Mouse (Mus musculus) intestine, embryonic 16.5 days (tissue): Measurements from ENCODE around the gene Dcdc2a. TPM values are rescaled to one million over a fixed set of nuclear protein-coding genes. Genes with fewer than 3 reads are reported as not detected.
A peak's percentile ranks its signal among the peaks of the same experiment; 100 is the strongest.

Experiments used
- ATAC-seq: fragments of 200-750 bp; cut with Nextera tagmentation; 2 replicates; pipeline ENCODE4 v1.8.0; 2017; ENCODE audit warnings: moderate TSS enrichment, moderate library complexity
- H3K27ac ChIP-seq: fragments of 300-500 bp; sonication (generic); 2 replicates; pipeline ENCODE4 v1.5.1; 2014; ENCODE audit warnings: mild to moderate bottlenecking, low read length
- H3K27me3 ChIP-seq: fragments of 300-500 bp; sonication (generic); replicated peaks from 2 replicates; pipeline ENCODE4 v1.6.1; 2014; ENCODE audit warnings: low read length, control low read depth, mixed read lengths; ENCODE audit not compliant: control insufficient read depth, insufficient read depth
- H3K36me3 ChIP-seq: fragments of 300-500 bp; sonication (generic); 2 replicates; pipeline ENCODE4 v1.6.1; 2014; ENCODE audit warnings: low read length, control low read depth; ENCODE audit not compliant: control insufficient read depth, insufficient read depth
- H3K4me1 ChIP-seq: fragments of 300-500 bp; sonication (generic); 2 replicates; pipeline ENCODE4 v1.6.1; 2014; ENCODE audit warnings: low read length, control low read depth, mixed read lengths; ENCODE audit not compliant: control insufficient read depth, insufficient read depth
- H3K4me2 ChIP-seq: fragments of 300-500 bp; sonication (generic); 2 replicates; pipeline ENCODE4 v1.6.1; 2014; ENCODE audit warnings: low read depth, low read length, control low read depth
- H3K4me3 ChIP-seq: fragments of 300-500 bp; sonication (generic); 2 replicates; pipeline ENCODE4 v1.5.1; 2014; ENCODE audit warnings: mild to moderate bottlenecking, low read length
- H3K9ac ChIP-seq: fragments of 300-500 bp; sonication (generic); 2 replicates; pipeline ENCODE4 v1.6.1; 2014; ENCODE audit warnings: low read depth, low read length
- H3K9me3 ChIP-seq: fragments of 300-500 bp; sonication (generic); 2 replicates; pipeline ENCODE4 v1.6.1; 2016; ENCODE audit warnings: low read length, control low read depth; ENCODE audit not compliant: control insufficient read depth
- WGBS: fragments of 180-500 bp; shearing (Covaris S2); extraction: QIAGEN DNeasy Blood & Tissue Kit; methylation state at CpG from one replicate; pipeline ENCODE4 v1.1.7; 2014; 5-methylcytosine and 5-hydroxymethylcytosine counted together
- polyA plus RNA-seq: library from polyadenylated mRNA; unstranded; fragments of >200 nt; fragmentation: Nextera tagmentation; extraction: Ambion mirVana; gene quantifications from 2 replicates; pipeline ENCODE4 v1.2.1, GENCODE M21; 2015

Dcdc2a gene
- polyA plus RNA-seq, 1 experiment from 2014 or later = 0.98 TPM

GRCm38 (mm10) chr13:25146232-25146631 lies 90.4 kb downstream of the Dcdc2a start:
- H3K4me1 ChIP-seq = no peaks in the 10 kb centered on the region
- H3K4me3 ChIP-seq = no peak overlapping the region
- no peak for ATAC-seq
- H3K9ac ChIP-seq = no peak overlapping the region
- H3K4me2 ChIP-seq = no peak overlapping the region
- no peaks in the 10 kb centered on the region for H3K9me3 ChIP-seq
- no peaks in the 10 kb centered on the region for H3K36me3 ChIP-seq
- WGBS = 68% methylated on average over 2 of the region's 2 CpGs
- H3K27ac ChIP-seq = no peak overlapping the region
- H3K27me3 ChIP-seq = no peaks in the 10 kb centered on the region

GRCm38 (mm10) chr13:25150154-25150781 lies 94.5 kb downstream of the Dcdc2a start:
- H3K27me3 ChIP-seq = no peaks in the 10 kb centered on the region
- no peaks in the 10 kb centered on the region for H3K36me3 ChIP-seq
- no peak overlapping the region for H3K4me2 ChIP-seq
- ATAC-seq = no peak
- no peak overlapping the region for H3K27ac ChIP-seq
- no peak overlapping the region for H3K9ac ChIP-seq
- 24% methylated on average over 17 of the region's 17 CpGs for WGBS
- H3K4me1 ChIP-seq = no peaks in the 10 kb centered on the region
- no peaks in the 10 kb centered on the region for H3K9me3 ChIP-seq
- H3K4me3 ChIP-seq = no peak overlapping the region

- no peak overlapping the region for H3K4me3 ChIP-seq
- no peaks in the 10 kb centered on the region for H3K27me3 ChIP-seq
- H3K27ac ChIP-seq = no peak overlapping the region
- H3K4me2 ChIP-seq = no peak overlapping the region
- H3K36me3 ChIP-seq = no peaks in the 10 kb centered on the region
- H3K9me3 ChIP-seq = no peaks in the 10 kb centered on the region
- ATAC-seq = no peak
- WGBS = 55% methylated on average over 4 of the region's 4 CpGs
- H3K9ac ChIP-seq = no peak overlapping the region
- H3K4me1 ChIP-seq = no peaks in the 10 kb centered on the region
Measured at GRCm38 (mm10) chr13:25150861-25151260, 95.1 kb downstream of the Dcdc2a start.

GRCm38 (mm10) chr13:25159917-25160316 lies 104.1 kb downstream of the Dcdc2a start:
- Histone ChIP-seq H3K4me3 (no peak overlapping the region), H3K9ac (no peak overlapping the region), H3K4me1 (no peaks in the 10 kb centered on the region), H3K9me3 (no peaks in the 10 kb centered on the region), H3K27me3 (no peaks in the 10 kb centered on the region), H3K4me2 (no peak overlapping the region), H3K27ac (no peak overlapping the region), H3K36me3 (no peaks in the 10 kb centered on the region)
- WGBS = 42% methylated on average over 2 of the region's 2 CpGs
- ATAC-seq = no peak

GRCm38 (mm10) chr13:25160804-25161203 lies 105.0 kb downstream of the Dcdc2a start:
- ATAC-seq = no peak
- 75% methylated on average over 2 of the region's 2 CpGs for WGBS

GRCm38 (mm10) chr13:25162594-25162993 lies 106.8 kb downstream of the Dcdc2a start:
- H3K4me2 ChIP-seq = no peak overlapping the region
- no peak overlapping the region for H3K4me3 ChIP-seq
- no peaks in the 10 kb centered on the region for H3K9me3 ChIP-seq
- no peak for ATAC-seq
- no peaks in the 10 kb centered on the region for H3K27me3 ChIP-seq
- H3K9ac ChIP-seq = no peak overlapping the region
- 83% methylated on average over 3 of the region's 3 CpGs for WGBS
- H3K27ac ChIP-seq = no peak overlapping the region
- H3K36me3 ChIP-seq = no peaks in the 10 kb centered on the region
- H3K4me1 ChIP-seq = no peaks in the 10 kb centered on the region

More at GRCm38 (mm10) chr13:25160804-25161203, 105.0 kb downstream of the Dcdc2a start:
- Histone ChIP-seq H3K4me3 (no peak overlapping the region), H3K4me2 (no peak overlapping the region), H3K27me3 (no peaks in the 10 kb centered on the region), H3K9ac (no peak overlapping the region), H3K9me3 (no peaks in the 10 kb centered on the region), H3K27ac (no peak overlapping the region), H3K4me1 (no peaks in the 10 kb centered on the region), H3K36me3 (no peaks in the 10 kb centered on the region)

- Histone ChIP-seq H3K27me3 (no peaks in the 10 kb centered on the region), H3K9ac (no peak overlapping the region), H3K36me3 (no peaks in the 10 kb centered on the region), H3K4me1 (no peaks in the 10 kb centered on the region), H3K4me3 (no peak overlapping the region), H3K9me3 (no peaks in the 10 kb centered on the region), H3K27ac (no peak overlapping the region), H3K4me2 (no peak overlapping the region)
- WGBS = 82% methylated on average over 3 of the region's 3 CpGs
- no peak for ATAC-seq
Measured at GRCm38 (mm10) chr13:25168891-25169290, 113.1 kb downstream of the Dcdc2a start.

- peak; percentile 88 for ATAC-seq
- no peaks in the 10 kb centered on the region for H3K27me3 ChIP-seq
- no peaks in the 10 kb centered on the region for H3K4me1 ChIP-seq
- no peaks in the 10 kb centered on the region for H3K36me3 ChIP-seq
- no peak overlapping the region for H3K4me3 ChIP-seq
- H3K4me2 ChIP-seq = no peak overlapping the region
- no peak overlapping the region for H3K9ac ChIP-seq
- 52% methylated on average over 1 of the region's 1 CpGs for WGBS
- no peak overlapping the region for H3K27ac ChIP-seq
- H3K9me3 ChIP-seq = no peaks in the 10 kb centered on the region
Measured at GRCm38 (mm10) chr13:25177835-25178234, 122.0 kb downstream of the Dcdc2a start.

GRCm38 (mm10) chr13:25178236-25179001 lies 122.6 kb downstream of the Dcdc2a start:
- no peak overlapping the region for H3K4me2 ChIP-seq
- no peaks in the 10 kb centered on the region for H3K36me3 ChIP-seq
- WGBS = 86% methylated on average over 4 of the region's 4 CpGs
- H3K4me1 ChIP-seq = no peaks in the 10 kb centered on the region
- ATAC-seq = peak; percentile 59; the same call in 1 of the 2 replicates
- H3K9ac ChIP-seq = no peak overlapping the region
- no peaks in the 10 kb centered on the region for H3K9me3 ChIP-seq
- H3K4me3 ChIP-seq = no peak overlapping the region
- H3K27me3 ChIP-seq = no peaks in the 10 kb centered on the region
- no peak overlapping the region for H3K27ac ChIP-seq
